Mouse (Mus musculus) gastrocnemius, postnatal 25 days (tissue): Measurements from ENCODE around the gene Rmnd5b. TPM values are rescaled to one million over a fixed set of nuclear protein-coding genes. Genes with fewer than 3 reads are reported as not detected.
"Not testable (repeated sequence)": the region's sequence is repeated elsewhere in the genome, so short reads cannot be mapped to it uniquely, and the experiment has no call there.

Experiments used
- DNase-seq: peaks from one replicate; pipeline ENCODE4 v3.0.0; 2022
- total RNA-seq, 2 experiments: library from RNA; stranded (reverse); gene quantifications; 1 replicate in 1 of 2; 2 replicates in 1 of 2; pipeline ENCODE4 v1.2.3; 2021

The Rmnd5b gene
- total RNA-seq, 2 experiments from 2014 or later, result 9.3 to 12.3 TPM

- DNase-seq, result no peak
Observed at GRCm38 (mm10) chr11:51649889-51650199, 14.1 kb upstream of the Rmnd5b start.

- no peak for DNase-seq
Observed at GRCm38 (mm10) chr11:51649111-51649888, 13.6 kb upstream of the Rmnd5b start.

GRCm38 (mm10) chr11:51648566-51648965 is 12.9 kb upstream of the Rmnd5b start:
- DNase-seq, result no peak

- peak; percentile 40 for DNase-seq
Observed at GRCm38 (mm10) chr11:51646751-51647667, 11.3 kb upstream of the Rmnd5b start.

GRCm38 (mm10) chr11:51646245-51646644 is 10.5 kb upstream of the Rmnd5b start:
- DNase-seq, result no peak

- DNase-seq, result no peak
Observed at GRCm38 (mm10) chr11:51645293-51645692, 9.6 kb upstream of the Rmnd5b start.

- no peak for DNase-seq
Observed at GRCm38 (mm10) chr11:51644217-51644616, 8.5 kb upstream of the Rmnd5b start.

GRCm38 (mm10) chr11:51643761-51644160 is 8.1 kb upstream of the Rmnd5b start:
- DNase-seq, result peak; percentile 48

GRCm38 (mm10) chr11:51643202-51643601 is 7.5 kb upstream of the Rmnd5b start:
- no peak for DNase-seq

- no peak for DNase-seq
Observed at GRCm38 (mm10) chr11:51640748-51641147, 5.1 kb upstream of the Rmnd5b start.

- DNase-seq, result no peak
Observed at GRCm38 (mm10) chr11:51638497-51638896, 2.8 kb upstream of the Rmnd5b start.

GRCm38 (mm10) chr11:51637971-51638414 is 2.3 kb upstream of the Rmnd5b start:
- no peak for DNase-seq

- peak; percentile 51 for DNase-seq
Observed at GRCm38 (mm10) chr11:51636323-51636684, 608 bp upstream of the Rmnd5b start.

- DNase-seq, result no peak
Observed at GRCm38 (mm10) chr11:51635127-51635524, 570 bp downstream of the Rmnd5b start.

- no peak for DNase-seq
Observed at GRCm38 (mm10) chr11:51633721-51634120, 2.0 kb downstream of the Rmnd5b start.

GRCm38 (mm10) chr11:51633200-51633599 is 2.5 kb downstream of the Rmnd5b start:
- DNase-seq, result not testable (repeated sequence)

GRCm38 (mm10) chr11:51632130-51632753 is 3.5 kb downstream of the Rmnd5b start:
- DNase-seq, result no peak

GRCm38 (mm10) chr11:51629651-51630314 is 5.9 kb downstream of the Rmnd5b start:
- no peak for DNase-seq

- DNase-seq, result no peak
Observed at GRCm38 (mm10) chr11:51627907-51628306, 7.8 kb downstream of the Rmnd5b start.

- DNase-seq, result no peak
Observed at GRCm38 (mm10) chr11:51627425-51627824, 8.3 kb downstream of the Rmnd5b start.

- no peak for DNase-seq
Observed at GRCm38 (mm10) chr11:51625187-51625820, 10.4 kb downstream of the Rmnd5b start.
